ENCODE assay signal across 1 mouse cellular context in genomic region chr4:132884844-132885374, GRCm38 (mm10).
TF ChIP-seq lines count a peak whose summit lies in the region.

No protein-coding gene starts in this region.

TF ChIP-seq in MEL, 35 proteins besides CTCF, POLR2A, EP300 and RAD21:
- TF ChIP-seq MYC (IDR thresholded peaks at IDR 0.05; ENCODE audit: low read depth, low read length) = peak; percentile 42; the same call in 1 of the 2 replicates
- no peak for TF ChIP-seq ZKSCAN1 (IDR thresholded peaks at IDR 0.05; ENCODE audit: low read depth, low read length)
